Mouse (Mus musculus) heart, adult 2 months (tissue): ENCODE results near the gene Igbp1b. TPM values are rescaled to one million over a fixed set of nuclear protein-coding genes. Genes with fewer than 3 reads are reported as not detected.

Experiments
- DNase-seq, 2 experiments: peaks; one replicate each; pipeline ENCODE4 v3.0.0; 2021
- H3K27ac ChIP-seq: fragments of 200-600 bp; 2 replicates; pipeline ENCODE4 v1.8.1; 2022
- H3K27me3 ChIP-seq: fragments of 200-500 bp; 2 replicates; pipeline ENCODE4 v1.6.1; 2012; ENCODE audit warnings: mild to moderate bottlenecking, low read length, inconsistent platforms, mixed read lengths; ENCODE audit not compliant: control insufficient read depth, insufficient read depth
- H3K36me3 ChIP-seq: fragments of 200-500 bp; 2 replicates; pipeline ENCODE4 v1.6.1; 2012; ENCODE audit warnings: low read length, inconsistent platforms; ENCODE audit not compliant: control insufficient read depth, insufficient read depth
- H3K4me1 ChIP-seq: fragments of 200-500 bp; 2 replicates; pipeline ENCODE4 v1.6.1; 2011; ENCODE audit warnings: low read length; ENCODE audit not compliant: control insufficient read depth, insufficient read depth
- H3K4me3 ChIP-seq: fragments of 200-600 bp; 2 replicates; pipeline ENCODE4 v1.8.1; 2022
- H3K79me2 ChIP-seq: fragments of 200-500 bp; replicated peaks from 2 replicates; pipeline ENCODE4 v1.6.1; 2012; ENCODE audit warnings: mild to moderate bottlenecking, inconsistent platforms, low read length, moderate library complexity, mixed read lengths; ENCODE audit not compliant: control insufficient read depth, insufficient read depth
- H3K9ac ChIP-seq: fragments of 200-500 bp; 2 replicates; pipeline ENCODE4 v1.6.1; 2012; ENCODE audit warnings: low read depth, mild to moderate bottlenecking, control low read depth, inconsistent platforms, low read length, mixed read lengths
- CTCF ChIP-seq: fragments of 200-600 bp; IDR thresholded peaks from 2 replicates; pipeline ENCODE4 v1.8.1; 2022; ENCODE audit warnings: antibody characterized with exemption, mild to moderate bottlenecking, moderate library complexity
- EP300 ChIP-seq: fragments of 200-500 bp; IDR thresholded peaks from 2 replicates; pipeline ENCODE4 v1.6.1; 2011; ENCODE audit warnings: low read depth, low read length, control low read depth; ENCODE audit not compliant: insufficient read depth
- POLR2A ChIP-seq: fragments of 200-500 bp; IDR thresholded peaks from 2 replicates; pipeline ENCODE4 v1.6.1; 2011; ENCODE audit warnings: mild to moderate bottlenecking, low read depth, low read length, control low read depth; ENCODE audit not compliant: insufficient read depth
- WGBS: fragments of 180-500 bp; shearing (Covaris S2); methylation state at CpG from one replicate; pipeline ENCODE4 v1.1.7; 2018; 5-methylcytosine and 5-hydroxymethylcytosine counted together
- intact Hi-C: fragments of 180-260 bp; cut with DNase I; formaldehyde crosslinking; loops from one replicate; pipeline ENCODE4 v1.15.1; 2025
- polyA plus RNA-seq: library from polyadenylated mRNA; depleted of rRNA; stranded (reverse); fragments of >200 nt; gene quantifications from 2 replicates; pipeline ENCODE4 v1.2.3, GENCODE M21; 2012; rRNA removed
- total RNA-seq, 2 experiments: library from RNA; stranded (reverse); gene quantifications; 2 replicates each; pipeline ENCODE4 v1.2.3; 2021

Gene Igbp1b
- total and polyA plus RNA-seq, 3 experiments: not detected

DNA sequence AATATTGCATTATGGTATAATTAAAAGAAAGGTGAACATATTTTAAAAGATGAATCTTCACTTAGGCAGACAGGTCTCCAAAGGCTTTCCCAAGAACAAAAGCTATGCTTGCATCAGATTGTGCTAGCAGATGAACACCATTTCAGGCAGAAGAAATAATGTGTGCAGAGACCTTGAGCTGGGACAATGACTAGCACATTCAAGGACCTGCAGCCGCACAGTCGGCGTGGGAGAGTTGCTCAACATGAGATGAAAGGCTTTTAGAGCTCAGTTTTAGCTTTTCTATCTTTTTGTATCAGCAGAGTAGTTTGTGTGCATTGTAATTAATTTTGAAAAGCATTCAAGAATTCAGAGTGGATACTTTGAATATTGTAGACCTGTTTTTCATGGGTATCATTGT, 39.9 kb downstream of the Igbp1b start:
- DNase-seq: no peak
- H3K36me3 ChIP-seq: no peaks in the 10 kb centered on the region
- intact Hi-C loops: no loop called here
- no peak overlapping the region for H3K4me3 ChIP-seq
- H3K27ac ChIP-seq: no peak overlapping the region
- no peaks in the 10 kb centered on the region for H3K4me1 ChIP-seq
- no peak for TF ChIP-seq EP300
- TF ChIP-seq CTCF: no peak
- TF ChIP-seq POLR2A: no peak
- no peaks in the 10 kb centered on the region for H3K27me3 ChIP-seq
- no peak overlapping the region for H3K9ac ChIP-seq
- no peaks in the 10 kb centered on the region for H3K79me2 ChIP-seq
- WGBS: 81% methylated on average over 3 of the region's 3 CpGs

Other genes starting within 250 kb of the Igbp1b start
- gene Lmo3, start 76.6 kb downstream of the Igbp1b start, total RNA-seq: not detected
- 0.06 TPM in 1 of 2 replicates, not detected in the other for gene Lmo3, start 76.6 kb downstream of the Igbp1b start, polyA plus RNA-seq